Mouse (Mus musculus) C2C12 (cell line): ENCODE measurements around the gene Cnot8.

ENCODE experiments used
- CEBPB ChIP-seq: IDR thresholded peaks from one replicate; pipeline ENCODE4 v1.6.1; 2011; ENCODE audit warnings: low read depth, mild to moderate bottlenecking, control low read depth, moderate library complexity
- CTCF ChIP-seq: IDR thresholded peaks from one replicate; pipeline ENCODE4 v1.5.1; 2011; ENCODE audit not compliant: control insufficient read depth, insufficient read depth, insufficient read length
- MAX ChIP-seq: IDR thresholded peaks from one replicate; pipeline ENCODE4 v1.6.1; 2011; ENCODE audit warnings: mild to moderate bottlenecking, control low read depth
- MYOD1 ChIP-seq: IDR thresholded peaks from one replicate; pipeline ENCODE4 v1.6.1; 2011; ENCODE audit warnings: low read depth; ENCODE audit not compliant: control insufficient read depth, insufficient read length
- MYOG ChIP-seq: IDR thresholded peaks from one replicate; pipeline ENCODE4 v1.6.1; 2011; ENCODE audit not compliant: control insufficient read depth, insufficient read length; ENCODE audit errors: extremely low read depth
- USF1 ChIP-seq: IDR thresholded peaks from one replicate; pipeline ENCODE4 v1.6.1; 2011; ENCODE audit warnings: low read depth, mild to moderate bottlenecking, control low read depth, moderate library complexity

DNA sequence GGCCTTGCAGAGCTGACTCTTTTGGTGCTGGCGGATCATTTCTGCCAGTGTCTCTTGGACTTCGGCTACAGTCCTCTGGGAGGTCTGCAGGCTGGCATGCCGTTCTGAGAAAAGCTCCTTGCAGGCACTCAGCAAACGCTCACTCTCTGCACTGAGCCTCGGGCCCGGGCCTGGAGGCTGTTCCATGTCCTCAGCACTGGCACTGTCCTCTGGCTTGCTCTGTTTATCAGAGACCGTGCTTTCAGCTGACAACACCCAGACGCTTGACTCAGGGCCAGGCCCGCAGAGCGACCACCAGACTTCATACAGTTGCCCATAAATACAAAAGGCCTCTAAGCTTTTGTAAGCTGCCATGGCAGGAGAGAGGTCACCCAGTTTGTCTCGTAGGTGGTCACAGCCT, 21.1 kb downstream of the Cnot8 start:
- TF ChIP-seq CEBPB (no peak), CTCF (no peak), MAX (no peak), MYOD1 (no peak), USF1 (no peak), MYOG (no peak)
